In genomic region chr12:80889331-80889730, GRCm38 (mm10) we compare ENCODE assay signal across 15 mouse cellular contexts. TPM values are rescaled to one million over a fixed set of nuclear protein-coding genes. Genes with fewer than 3 reads are reported as not detected.
DNase-seq lines count a peak whose midpoint lies in the region; ATAC-seq and TF ChIP-seq lines count a peak whose summit lies in the region.
"Had no signal": no experiment of that assay in that cellular context is flagged by ENCODE, and none has a peak within 500 bp of the region (broad histone marks: within the 10 kb centered on the region; RNA-seq: fewer than 3 reads in every experiment).

No protein-coding gene starts in this region.

- in situ Hi-C loops in CH12.LX (cut with MboI; ENCODE audit: low pct_ligation_motif_present, low pct_unique_long_range_greater_than_20kb, low sequenced_read_pairs): no loop called here

- intact Hi-C loops in left cerebral cortex, adult 2 months (cut with DNase I): no loop called here
- intact Hi-C loops in left cerebral cortex, postnatal 10 days (cut with DNase I): no loop called here

- no peak overlapping the region for H3K9ac ChIP-seq in CH12.LX (ENCODE audit: insufficient read depth, low read depth)
- H3K9ac ChIP-seq in neural tube, embryonic 15.5 days (replicated peaks): no peak overlapping the region
- H3K9ac ChIP-seq: midbrain, embryonic 12.5 days had no signal

- no peaks in the 10 kb centered on the region for H3K79me2 ChIP-seq in CH12.LX (replicated peaks; ENCODE audit: control insufficient read depth, extremely low read depth, insufficient read depth, poor library complexity, severe bottlenecking)

- TF ChIP-seq RAD21 in CH12.LX (IDR thresholded peaks at IDR 0.05; ENCODE audit: low read depth, low read length): no peak

- WGBS in neural tube, embryonic 15.5 days: 90% methylated on average over 3 of the region's 3 CpGs
- WGBS in embryonic facial prominence, embryonic 10.5 days: 91% methylated on average over 3 of the region's 3 CpGs

- DNase-seq in left cerebral cortex, adult 2 months (ENCODE audit: extremely low spot score in 1 of 2, low spot score in 2 of 2): no peak
- DNase-seq in left cerebral cortex, adult 18-20 months (ENCODE audit: low spot score in 2 of 2): no peak
- DNase-seq in A20 (ENCODE audit: low read depth, low spot score) (peak; percentile 36), CH12.LX (ENCODE audit: extremely low read depth) (peak; percentile 17)
- DNase-seq in brain, embryonic 14.5 days (ENCODE audit: low read depth): no peak
- no peak for DNase-seq in left cerebral cortex, postnatal 10 days (ENCODE audit: extremely low spot score in 1 of 2, low spot score in 2 of 2)
- no peak for DNase-seq in embryonic facial prominence, embryonic 10.5 days (ENCODE audit: low spot score)
- DNase-seq: adrenal gland, adult 8-10 months; cerebellum, adult 9-10 months; heart, adult 18-20 months; kidney, postnatal 10 days; layer of hippocampus, postnatal 36 days; lung, postnatal 14 days had no signal

- dilution Hi-C loops in CH12.LX (cut with MboI; ENCODE audit: extremely low pct_ligation_motif_present, extremely low pct_unique_long_range_greater_than_20kb, low sequenced_read_pairs): no loop called here

- no peak overlapping the region for H3K4me3 ChIP-seq in left cerebral cortex, adult 2 months
- H3K4me3 ChIP-seq in CH12.LX (replicated peaks in 1 of 3; ENCODE audit: low read depth in 2 of 3, low read length in 2 of 3, poor library complexity in 1 of 3): no peak overlapping the region
- H3K4me3 ChIP-seq in neural tube, embryonic 15.5 days (replicated peaks): no peak overlapping the region
- H3K4me3 ChIP-seq in embryonic facial prominence, embryonic 10.5 days: no peak overlapping the region
- H3K4me3 ChIP-seq: midbrain, embryonic 12.5 days had no signal

- no peak overlapping the region for H3K4me2 ChIP-seq in CH12.LX (ENCODE audit: insufficient read depth, low read depth, poor library complexity, severe bottlenecking)
- H3K4me2 ChIP-seq in neural tube, embryonic 15.5 days: no peak overlapping the region
- H3K4me2 ChIP-seq: midbrain, embryonic 12.5 days had no signal

- peak; percentile 28 for TF ChIP-seq CTCF in left cerebral cortex, adult 2 months (IDR thresholded peaks at IDR 0.05)
- peak; percentile 21 to 25; a peak in 3 of 4 replicates for TF ChIP-seq CTCF in CH12.LX (conservative IDR thresholded peaks at IDR 0.05 in 1 of 2, IDR thresholded peaks at IDR 0.05 in 1 of 2; ENCODE audit: low read depth in 2 of 2, low read length in 2 of 2)
- TF ChIP-seq CTCF in brain, embryonic 14.5 days (IDR thresholded peaks at IDR 0.05; ENCODE audit: borderline replicate concordance, extremely low read depth, insufficient read depth, insufficient read length): peak; percentile 33; the same call in 1 of the 2 replicates

- no peak overlapping the region for H3K27ac ChIP-seq in left cerebral cortex, adult 2 months
- no peak overlapping the region for H3K27ac ChIP-seq in CH12.LX (ENCODE audit: insufficient read depth, low read depth)
- H3K27ac ChIP-seq in neural tube, embryonic 15.5 days (replicated peaks): no peak overlapping the region
- no peak overlapping the region for H3K27ac ChIP-seq in embryonic facial prominence, embryonic 10.5 days (replicated peaks)
- H3K27ac ChIP-seq: midbrain, embryonic 12.5 days had no signal

- ATAC-seq in neural tube, embryonic 15.5 days (ENCODE audit: low FRiP score): no peak

- H3K36me3 ChIP-seq in CH12.LX (replicated peaks in 1 of 2; ENCODE audit: control insufficient read depth in 1 of 2, insufficient read depth in 1 of 2, low read length in 1 of 2): no peaks in the 10 kb centered on the region
- H3K36me3 ChIP-seq in neural tube, embryonic 15.5 days: no peaks in the 10 kb centered on the region
- H3K36me3 ChIP-seq in embryonic facial prominence, embryonic 10.5 days (replicated peaks): no peaks in the 10 kb centered on the region
- H3K36me3 ChIP-seq: midbrain, embryonic 12.5 days had no signal

- TF ChIP-seq POLR2A in CH12.LX (IDR thresholded peaks at IDR 0.05; ENCODE audit: low read depth, low read length): no peak
- TF ChIP-seq POLR2A in brain, embryonic 14.5 days (IDR thresholded peaks at IDR 0.05; ENCODE audit: borderline replicate concordance, extremely low read depth, insufficient read depth, insufficient read length, poor library complexity, severe bottlenecking): no peak

- no peak for TF ChIP-seq EP300 in CH12.LX (IDR thresholded peaks at IDR 0.05; ENCODE audit: low read length)

- H3K4me1 ChIP-seq in CH12.LX (ENCODE audit: control insufficient read depth in 1 of 2, insufficient read depth in 2 of 2): peaks cover 2 to 9% of the 10 kb centered on the region in 2 experiments; a peak in 2 of 4 replicates
- H3K4me1 ChIP-seq in neural tube, embryonic 15.5 days: no peaks in the 10 kb centered on the region; the same call in 1 of the 2 replicates
- H3K4me1 ChIP-seq in embryonic facial prominence, embryonic 10.5 days: peaks cover 14% of the 10 kb centered on the region

- peaks cover 5% of the 10 kb centered on the region for H3K9me3 ChIP-seq in CH12.LX (replicated peaks; ENCODE audit: low read length)
- H3K9me3 ChIP-seq in neural tube, embryonic 15.5 days (replicated peaks): no peaks in the 10 kb centered on the region
- peaks cover 4% of the 10 kb centered on the region; the same call in 1 of the 2 replicates for H3K9me3 ChIP-seq in embryonic facial prominence, embryonic 10.5 days

- no peaks in the 10 kb centered on the region for H3K27me3 ChIP-seq in CH12.LX (replicated peaks)
- H3K27me3 ChIP-seq in neural tube, embryonic 15.5 days (replicated peaks): no peaks in the 10 kb centered on the region
- no peaks in the 10 kb centered on the region for H3K27me3 ChIP-seq in embryonic facial prominence, embryonic 10.5 days (replicated peaks; ENCODE audit: low read depth, poor library complexity, severe bottlenecking)
- H3K27me3 ChIP-seq: midbrain, embryonic 12.5 days had no signal

TF ChIP-seq in CH12.LX, 34 proteins besides CTCF, POLR2A, EP300 and RAD21:
- TF ChIP-seq RCOR1 (conservative IDR thresholded peaks at IDR 0.05; ENCODE audit: low read depth, low read length) (no peak), USF2 (conservative IDR thresholded peaks at IDR 0.05; ENCODE audit: low read depth, low read length) (no peak), SIN3A (IDR thresholded peaks at IDR 0.05; ENCODE audit: low read length) (no peak), MAZ (IDR thresholded peaks at IDR 0.05; ENCODE audit: low read depth, low read length) (no peak), E2F4 (IDR thresholded peaks at IDR 0.05; ENCODE audit: insufficient replicate concordance, low read depth, low read length) (no peak), TBP (conservative IDR thresholded peaks at IDR 0.05; ENCODE audit: low read depth, low read length) (no peak)

RNA-seq across cellular contexts. Expression of gene Srsf5, which starts 56.0 kb away (rescaled TPM):
- 100 to 1,000 TPM; 355 to 360 TPM for total RNA-seq in left cerebral cortex, adult 2 months (2021)
- 100 to 1,000 TPM; 277 to 300 TPM for total RNA-seq in left cerebral cortex, adult 18-20 months (2021)
- total RNA-seq in CH12.LX (2012; rRNA removed) (260 and 311 TPM in 2 replicates), CH12.LX (2014; rRNA removed) (459 and 511 TPM in 2 replicates)
- 549 and 597 TPM in 2 replicates for polyA plus RNA-seq in CH12.LX (2012; ENCODE audit: insufficient read length, low read depth)
- 544 and 552 TPM in 2 replicates for polyA plus RNA-seq in brain, embryonic 14.5 days (2012; rRNA removed)
- polyA plus RNA-seq in neural tube, embryonic 15.5 days (2015; fragmentation: Nextera tagmentation; extraction: Ambion mirVana): 379 and 417 TPM in 2 replicates
- 100 to 1,000 TPM; 338 to 355 TPM for total RNA-seq in left cerebral cortex, postnatal 10 days (2021)
- 477 and 521 TPM in 2 replicates for polyA plus RNA-seq in embryonic facial prominence, embryonic 10.5 days (2016; fragmentation: Nextera tagmentation; extraction: Ambion mirVana)

Comparison
In these comparisons a context has a peak if more than half of its experiments do, and no peak if none do; other contexts are left out.
1. DNase-seq: peak in A20 (single experiment) and CH12.LX (single experiment); none in left cerebral cortex, adult 2 months (0 of 2), left cerebral cortex, adult 18-20 months (0 of 2), brain, embryonic 14.5 days (single experiment), left cerebral cortex, postnatal 10 days (0 of 2) and embryonic facial prominence, embryonic 10.5 days (single experiment).
2. Peak in every context shown above with its lines, with median percentiles within 50 percentile points of each other: CTCF ChIP-seq.